Mouse (Mus musculus) kidney, adult 2 months (tissue): Measurements from ENCODE around the gene Gng11. TPM values are rescaled to one million over a fixed set of nuclear protein-coding genes. Genes with fewer than 3 reads are reported as not detected.

Source experiments
- DNase-seq: peaks from one replicate; pipeline ENCODE4 v3.0.0; 2021
- H3K27ac ChIP-seq: fragments of 200-500 bp; 2 replicates; pipeline ENCODE4 v1.5.1; 2012; ENCODE audit warnings: low read depth, low read length, control low read depth, inconsistent platforms; ENCODE audit not compliant: insufficient read depth
- H3K27me3 ChIP-seq: fragments of 200-500 bp; replicated peaks from 2 replicates; pipeline ENCODE4 v1.6.1; 2012; ENCODE audit warnings: mild to moderate bottlenecking, moderate library complexity, low read length, inconsistent platforms; ENCODE audit not compliant: control insufficient read depth, insufficient read depth
- H3K36me3 ChIP-seq: fragments of 200-500 bp; 2 replicates; pipeline ENCODE4 v1.6.1; 2012; ENCODE audit warnings: mild to moderate bottlenecking, moderate library complexity, low read length, inconsistent platforms; ENCODE audit not compliant: control insufficient read depth, insufficient read depth
- H3K4me1 ChIP-seq: fragments of 200-500 bp; 2 replicates; pipeline ENCODE4 v1.6.1; 2011; ENCODE audit warnings: low read length; ENCODE audit not compliant: control insufficient read depth, insufficient read depth
- H3K4me3 ChIP-seq: fragments of 200-500 bp; 2 replicates; pipeline ENCODE4 v1.5.1; 2011; ENCODE audit warnings: mild to moderate bottlenecking, low read depth, low read length, control low read depth; ENCODE audit not compliant: insufficient read depth
- CTCF ChIP-seq: fragments of 200-500 bp; conservative IDR thresholded peaks from 2 replicates; pipeline ENCODE4 v1.5.1; 2011; ENCODE audit warnings: low read depth, mild to moderate bottlenecking, control low read depth, low read length, moderate library complexity, mixed read lengths; ENCODE audit not compliant: insufficient read depth, insufficient read length
- POLR2A ChIP-seq: fragments of 200-500 bp; IDR thresholded peaks from one replicate; pipeline ENCODE4 v1.6.1; 2011; ENCODE audit warnings: low read depth, low read length, control low read depth
- WGBS: fragments of 180-500 bp; shearing (Covaris S2); methylation state at CpG from one replicate; pipeline ENCODE4 v1.1.7; 2018; 5-methylcytosine and 5-hydroxymethylcytosine counted together
- polyA plus RNA-seq: library from polyadenylated mRNA; depleted of rRNA; stranded (reverse); fragments of >200 nt; gene quantifications from 2 replicates; pipeline ENCODE4 v1.2.3, GENCODE M21; 2012; rRNA removed

Gene Gng11
- 7.2 and 10.5 TPM in 2 replicates for polyA plus RNA-seq

DNA sequence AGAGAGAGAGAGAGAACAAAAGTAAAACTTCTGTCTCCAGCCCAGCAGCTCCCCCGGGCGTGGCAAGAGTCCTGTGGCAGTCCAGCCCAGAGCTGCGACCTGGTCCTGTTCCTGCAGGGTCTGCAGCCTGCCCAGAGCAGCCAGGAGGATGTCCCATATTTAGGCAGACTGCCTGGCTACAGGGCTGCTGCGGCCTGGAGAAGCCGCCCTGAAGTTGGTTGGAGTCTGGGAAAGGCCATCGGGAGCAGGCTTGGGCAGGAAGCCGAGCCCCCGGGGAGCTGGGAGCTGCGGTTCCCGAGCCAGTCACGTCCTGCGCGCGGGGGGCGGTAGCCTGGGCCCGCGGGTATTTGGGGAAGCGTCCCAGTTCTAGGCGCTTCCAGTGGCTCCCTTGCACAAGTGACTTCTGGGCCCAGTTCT lies at the start of gene Gng11:
Gng11 (plus strand) TSS at position 15 of the 417 bp plus-strand sequence.
- Histone ChIP-seq H3K4me1 (peaks cover 2% of the 10 kb centered on the region; the same call in 1 of the 2 replicates), H3K27me3 (no peaks in the 10 kb centered on the region), H3K27ac (peak within 1 kb of the TSS; percentile 99), H3K36me3 (no peaks in the 10 kb centered on the region), H3K4me3 (peak within 1 kb of the TSS; percentile 93)
- under 1% methylated on average over 19 of the region's 19 CpGs for WGBS
- DNase-seq, result peak; percentile 87
- TF ChIP-seq CTCF, result no peak
- TF ChIP-seq POLR2A, result no peak

DNA sequence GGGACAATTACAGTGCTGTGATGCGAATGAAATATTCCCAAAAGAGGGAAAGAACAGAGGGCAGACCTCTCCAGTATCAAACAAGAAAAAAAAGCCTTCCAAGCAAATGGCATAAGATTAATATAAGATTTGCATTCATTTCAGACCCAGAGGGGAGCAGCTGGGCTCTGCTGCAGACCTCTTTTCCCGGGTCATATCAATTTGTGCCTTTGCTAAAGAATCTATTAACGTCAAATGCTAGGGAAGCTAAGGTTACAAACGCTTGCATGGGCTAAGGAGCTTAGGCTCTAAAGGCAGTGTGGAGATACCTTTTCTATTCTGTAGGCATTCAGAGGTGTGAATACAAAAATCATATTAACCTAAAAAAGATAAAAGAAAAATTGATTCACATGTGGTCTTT lies 48.7 kb upstream of the Gng11 start:
- Histone ChIP-seq H3K36me3 (no peaks in the 10 kb centered on the region), H3K4me1 (no peaks in the 10 kb centered on the region), H3K27ac (no peak overlapping the region), H3K27me3 (no peaks in the 10 kb centered on the region), H3K4me3 (no peak overlapping the region)
- WGBS, result 55% methylated on average over 4 of the region's 4 CpGs
- no peak for DNase-seq
- TF ChIP-seq POLR2A, result no peak
- TF ChIP-seq CTCF, result no peak

DNA sequence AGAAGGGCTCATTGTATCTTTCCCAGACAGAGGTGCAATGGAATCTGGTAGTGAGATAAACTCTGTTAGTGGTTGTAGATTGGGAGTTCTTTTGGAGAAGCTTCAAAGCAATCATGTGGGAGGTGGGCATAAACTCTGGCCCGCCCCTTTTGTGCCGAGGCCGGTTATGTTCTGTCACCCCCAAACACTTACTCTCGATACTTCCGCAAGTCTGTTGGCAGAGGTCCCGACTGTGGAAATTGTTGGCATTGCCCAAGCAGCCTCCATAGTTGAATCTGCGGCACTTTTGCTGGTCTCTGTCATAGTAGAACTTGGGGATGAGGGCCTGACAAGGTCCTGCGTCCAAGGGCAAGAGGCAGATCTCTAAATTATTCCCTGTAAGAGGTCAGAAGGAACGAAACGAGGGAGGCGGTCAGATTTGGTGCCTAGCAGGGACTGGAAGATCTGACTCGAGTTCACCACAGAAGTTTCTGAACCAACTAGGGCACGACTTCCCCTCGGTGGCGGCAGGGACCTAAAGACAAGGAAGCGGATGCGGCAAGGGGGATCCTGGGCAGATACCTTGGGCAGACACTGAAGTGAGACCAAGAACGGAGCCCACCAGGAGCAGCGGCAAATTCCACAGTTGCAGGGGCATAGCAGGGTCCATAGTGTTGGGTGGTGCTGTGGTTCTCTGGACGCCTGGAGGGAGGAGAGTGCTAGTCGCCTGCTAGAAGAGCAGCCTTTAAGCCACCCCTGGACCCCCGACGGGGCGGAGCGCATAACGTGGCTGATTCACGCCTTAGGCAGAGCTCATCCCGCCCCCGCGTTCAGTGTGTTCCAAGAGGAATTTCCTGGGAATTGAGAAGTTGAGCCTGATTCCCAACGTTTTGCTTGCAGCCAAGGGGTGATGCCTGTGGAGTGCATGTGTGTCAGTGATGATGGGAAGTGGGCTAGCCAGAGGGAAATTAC lies 35.8 kb upstream of the Gng11 start:
- DNase-seq, result peak; percentile 36

DNA sequence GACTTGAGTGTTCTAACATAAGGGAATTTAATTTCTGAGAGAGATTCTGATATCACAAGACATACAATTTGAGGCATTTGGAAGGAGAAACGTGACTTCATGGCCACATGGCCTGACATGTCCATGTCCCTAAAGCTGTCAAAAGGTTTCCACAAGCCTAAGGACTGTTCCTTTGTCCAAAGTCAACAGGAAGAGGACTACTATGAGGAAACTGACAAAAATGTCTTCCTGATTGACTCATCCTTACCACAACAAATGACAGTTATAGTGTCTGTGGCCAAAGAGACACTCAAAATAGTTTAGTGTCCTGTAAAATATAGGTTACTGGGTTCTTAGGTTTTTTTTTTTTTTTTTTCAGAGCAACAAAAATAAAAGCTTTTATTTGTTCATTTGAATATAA lies 30.0 kb upstream of the Gng11 start:
- WGBS, result 58% methylated on average over 1 of the region's 1 CpGs

More for the DNA sequence above, 35.8 kb upstream of the Gng11 start:
- Histone ChIP-seq H3K4me1 (no peaks in the 10 kb centered on the region), H3K27ac (no peak overlapping the region), H3K36me3 (no peaks in the 10 kb centered on the region), H3K4me3 (peak overlapping the region; percentile 31), H3K27me3 (no peaks in the 10 kb centered on the region)
- 30% methylated on average over 31 of the region's 31 CpGs for WGBS
- TF ChIP-seq CTCF (no peak), POLR2A (no peak)

DNA sequence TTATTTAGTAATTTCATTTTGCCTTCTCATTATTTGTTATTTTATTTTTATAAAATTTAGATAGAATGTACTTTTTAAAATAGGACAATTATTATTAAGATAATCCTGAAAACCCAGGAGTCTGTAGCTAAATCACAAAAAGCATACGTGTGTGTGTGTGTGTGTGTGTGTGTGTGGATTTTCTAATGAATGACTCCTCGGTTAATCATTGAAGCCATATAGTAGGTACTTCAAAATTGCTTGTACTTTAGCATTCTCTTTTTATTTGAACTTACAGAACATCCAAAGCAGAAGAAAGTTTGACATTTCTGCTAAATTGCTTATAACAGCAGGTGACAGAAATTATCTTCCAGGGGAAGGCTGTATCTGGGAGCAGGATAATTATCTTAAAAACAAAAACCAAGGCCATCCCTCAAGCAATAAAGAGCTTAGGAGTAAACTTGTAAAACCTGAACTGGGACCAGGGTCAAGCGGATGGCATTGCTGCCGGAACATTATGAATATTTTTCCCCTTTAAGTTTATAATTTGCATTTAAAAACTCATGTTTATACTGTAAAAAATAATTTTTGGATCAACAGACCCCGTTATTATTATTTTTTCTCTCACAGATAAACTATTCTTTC lies 20.9 kb upstream of the Gng11 start:
- H3K36me3 ChIP-seq, result no peaks in the 10 kb centered on the region
- H3K27ac ChIP-seq, result no peak overlapping the region
- H3K27me3 ChIP-seq, result no peaks in the 10 kb centered on the region
- 75% methylated on average over 5 of the region's 5 CpGs for WGBS
- TF ChIP-seq CTCF (no peak), POLR2A (no peak)
- no peak for DNase-seq
- no peak overlapping the region for H3K4me3 ChIP-seq
- H3K4me1 ChIP-seq, result no peaks in the 10 kb centered on the region

More for the DNA sequence above, 30.0 kb upstream of the Gng11 start:
- DNase-seq, result peak; percentile 4
- Histone ChIP-seq H3K36me3 (no peaks in the 10 kb centered on the region), H3K4me3 (no peak overlapping the region), H3K4me1 (no peaks in the 10 kb centered on the region), H3K27ac (no peak overlapping the region), H3K27me3 (no peaks in the 10 kb centered on the region)
- TF ChIP-seq POLR2A, result no peak
- no peak for TF ChIP-seq CTCF

DNA sequence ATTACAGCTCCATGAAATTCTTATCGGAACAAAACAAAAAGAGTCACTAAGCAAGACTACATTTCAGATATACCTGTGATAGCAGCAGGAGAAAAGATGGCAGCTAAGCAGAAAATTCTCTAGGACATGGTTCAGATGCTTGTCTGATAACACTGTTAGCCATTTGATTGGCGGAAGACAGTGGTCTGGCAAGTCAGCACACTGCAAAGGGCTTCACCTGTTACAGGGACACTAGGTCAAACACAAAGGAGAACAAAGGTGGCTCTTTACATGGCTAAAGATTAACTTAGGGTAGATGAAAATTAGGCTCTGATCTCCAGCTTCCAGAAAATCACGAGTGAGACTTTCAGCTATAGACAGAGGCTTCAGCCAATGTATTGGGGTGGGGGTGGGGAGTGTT lies 15.0 kb upstream of the Gng11 start, which contains the start of gene Tfpi2:
Tfpi2 (minus strand) TSS at position 170 of the 400 bp plus-strand sequence.
- Histone ChIP-seq H3K4me3 (peak within 1 kb of the TSS; percentile 11; the same call in 1 of the 2 replicates), H3K27ac (peak within 1 kb of the TSS; percentile 17; the same call in 1 of the 2 replicates), H3K4me1 (no peaks in the 10 kb centered on the region), H3K27me3 (no peaks in the 10 kb centered on the region), H3K36me3 (no peaks in the 10 kb centered on the region)
- 47% methylated on average over 3 of the region's 3 CpGs for WGBS
- TF ChIP-seq CTCF (no peak), POLR2A (no peak)
- DNase-seq, result peak; percentile 73

DNA sequence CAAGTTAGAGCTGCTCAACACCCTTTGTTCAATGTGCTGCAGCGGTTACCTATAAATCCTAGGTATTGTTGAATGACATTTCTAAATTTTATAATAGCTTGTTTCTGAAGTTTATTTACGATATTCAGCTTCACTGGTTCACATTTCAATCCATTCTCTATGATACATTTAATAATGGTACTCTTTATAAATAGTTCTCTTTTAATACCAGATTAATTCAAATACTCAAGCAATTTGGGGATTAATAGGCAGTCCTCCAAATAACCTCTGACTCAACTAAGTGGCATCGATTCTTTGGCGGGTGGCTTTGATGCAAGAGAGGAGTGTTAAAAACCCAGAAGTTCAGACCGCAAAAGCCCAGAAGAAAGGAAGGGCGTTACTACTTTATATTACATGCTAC lies 10.2 kb upstream of the Gng11 start, which contains the start of gene Gngt1:
Gngt1 (plus strand) TSS at position 301 of the 400 bp plus-strand sequence.
- Histone ChIP-seq H3K4me3 (no peak within 1 kb of the TSS), H3K36me3 (no peaks in the 10 kb centered on the region), H3K27ac (no peak within 1 kb of the TSS), H3K27me3 (no peaks in the 10 kb centered on the region), H3K4me1 (no peaks in the 10 kb centered on the region)
- TF ChIP-seq CTCF, result no peak
- TF ChIP-seq POLR2A, result no peak
- WGBS, result 92% methylated on average over 6 of the region's 6 CpGs
- no peak for DNase-seq
